Mouse (Mus musculus): ENCODE results near the gene Coro7. TPM values are rescaled to one million over a fixed set of nuclear protein-coding genes. Genes with fewer than 3 reads are reported as not detected.

Coro7 gene
- polyA plus RNA-seq (2012; rRNA removed) = 17.2 and 17.4 TPM in 2 replicates

DNA sequence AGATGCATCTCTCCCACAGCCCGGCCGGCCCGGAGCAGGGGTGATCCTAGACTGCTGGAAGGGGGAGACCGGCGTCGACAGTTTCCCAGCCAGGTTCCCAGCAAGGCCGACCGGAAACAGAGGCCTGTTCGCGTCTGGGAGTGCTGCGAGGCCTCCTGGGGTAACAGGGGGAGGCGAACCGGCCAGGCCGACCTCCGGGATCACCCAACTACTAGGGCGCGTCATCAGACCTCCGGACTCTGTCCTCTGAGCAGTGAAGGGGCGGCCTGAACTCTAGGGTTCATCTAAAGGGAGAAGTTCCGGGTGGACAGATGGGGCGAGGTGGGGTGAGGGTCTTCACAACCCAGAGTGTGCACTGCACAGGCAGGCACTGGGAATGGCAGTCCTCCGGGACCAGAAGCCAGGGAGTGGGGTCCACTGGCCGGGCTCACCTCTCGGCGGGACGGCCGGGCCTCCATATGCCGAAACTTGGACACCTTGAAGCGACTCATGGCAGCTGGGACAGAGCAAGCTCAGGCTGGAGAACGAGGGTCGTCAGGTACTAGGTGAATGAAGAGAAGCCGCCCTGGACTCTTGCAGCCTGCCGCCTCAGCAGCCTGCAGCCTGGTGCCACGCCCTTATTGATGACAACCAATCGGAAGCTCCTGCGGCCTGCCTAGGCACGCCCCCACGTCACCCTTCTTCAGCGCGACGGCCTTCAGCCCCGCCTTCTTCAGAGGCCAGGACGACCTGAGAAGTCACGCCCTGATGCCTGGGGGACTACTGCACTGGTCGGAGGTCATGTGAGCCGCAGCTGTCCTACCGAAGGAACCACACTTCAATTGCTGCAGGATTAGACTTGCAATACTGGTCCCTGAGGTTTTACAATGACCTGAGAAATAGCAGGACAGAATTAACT lies at the start of gene Coro7:
Gene Coro7 (minus strand): TSS at position 657 of the 898 bp plus-strand sequence.
- no peak within 1 kb of the TSS for H3K27ac ChIP-seq (ENCODE audit: control insufficient read depth, insufficient read depth, low read depth, low read length)
- no peaks in the 10 kb centered on the region for H3K36me3 ChIP-seq (ENCODE audit: control insufficient read depth, insufficient read depth, low read length)
- TF ChIP-seq CTCF (IDR thresholded peaks at IDR 0.05; ENCODE audit: control insufficient read depth, insufficient read depth, insufficient replicate concordance, low read depth, low read length) (no peak), POLR2A (IDR thresholded peaks at IDR 0.05; ENCODE audit: control insufficient read depth, low read depth, low read length) (peak; percentile 55; the same call in 1 of the 2 replicates)
- H3K4me3 ChIP-seq (ENCODE audit: control insufficient read depth, low read depth, low read length) = peak within 1 kb of the TSS; percentile 87
- H3K4me1 ChIP-seq (ENCODE audit: control insufficient read depth, insufficient read depth, low read length) = peaks cover 14% of the 10 kb centered on the region
- H3K27me3 ChIP-seq (ENCODE audit: control insufficient read depth, insufficient read depth, low read length) = no peaks in the 10 kb centered on the region

DNA sequence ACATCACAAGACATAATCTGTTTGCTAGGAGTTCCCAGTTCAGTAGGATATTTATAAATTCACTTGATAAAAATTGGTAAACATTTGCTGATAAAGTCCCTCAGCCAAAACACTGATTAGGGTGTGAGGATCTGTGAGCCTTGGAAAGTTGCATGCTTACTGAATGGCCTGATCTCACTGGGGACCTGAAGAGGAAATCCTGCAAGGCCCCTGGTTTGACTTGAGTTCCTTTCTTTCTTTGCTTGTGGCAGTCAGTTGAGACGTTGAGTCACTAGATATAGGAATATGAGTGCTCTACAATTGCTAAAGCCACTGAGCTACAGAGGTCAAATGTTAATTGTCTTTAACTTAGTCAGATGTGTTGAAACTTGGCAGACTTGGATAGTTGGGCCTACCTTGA lies 48.4 kb upstream of the Coro7 start:
- Histone ChIP-seq H3K27ac (ENCODE audit: control insufficient read depth, insufficient read depth, low read depth, low read length) (no peak overlapping the region), H3K27me3 (ENCODE audit: control insufficient read depth, insufficient read depth, low read length) (no peaks in the 10 kb centered on the region), H3K36me3 (ENCODE audit: control insufficient read depth, insufficient read depth, low read length) (no peaks in the 10 kb centered on the region), H3K4me3 (ENCODE audit: control insufficient read depth, low read depth, low read length) (no peak overlapping the region), H3K4me1 (ENCODE audit: control insufficient read depth, insufficient read depth, low read length) (0 out of 2 replicates have a peak, but pooled peaks cover 2% of the 10 kb centered on the region)
- TF ChIP-seq CTCF (IDR thresholded peaks at IDR 0.05; ENCODE audit: control insufficient read depth, insufficient read depth, insufficient replicate concordance, low read depth, low read length) (no peak), POLR2A (IDR thresholded peaks at IDR 0.05; ENCODE audit: control insufficient read depth, low read depth, low read length) (no peak)

DNA sequence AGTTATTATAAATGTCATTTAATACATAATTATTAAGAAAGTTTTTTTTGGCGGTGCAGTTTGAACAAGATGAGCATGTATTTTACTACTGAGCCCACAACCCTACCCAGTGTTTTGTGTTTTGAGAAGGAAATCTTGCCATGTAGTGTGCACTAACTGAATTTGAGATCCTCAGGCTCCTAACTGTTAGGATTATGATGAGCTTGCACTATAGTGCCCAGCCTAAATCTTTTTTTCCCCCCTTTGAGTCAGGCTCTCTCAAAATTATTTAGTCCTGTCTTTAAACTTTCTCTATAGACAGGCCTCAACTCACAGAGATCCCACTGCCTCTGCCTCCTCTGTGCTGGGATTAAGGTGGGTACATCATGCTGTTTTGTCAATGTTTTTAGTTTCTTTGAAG lies 47.9 kb upstream of the Coro7 start:
- no peak overlapping the region for H3K27ac ChIP-seq (ENCODE audit: control insufficient read depth, insufficient read depth, low read depth, low read length)
- no peak overlapping the region for H3K4me3 ChIP-seq (ENCODE audit: control insufficient read depth, low read depth, low read length)
- H3K36me3 ChIP-seq (ENCODE audit: control insufficient read depth, insufficient read depth, low read length) = no peaks in the 10 kb centered on the region
- no peaks in the 10 kb centered on the region for H3K27me3 ChIP-seq (ENCODE audit: control insufficient read depth, insufficient read depth, low read length)
- TF ChIP-seq POLR2A (IDR thresholded peaks at IDR 0.05; ENCODE audit: control insufficient read depth, low read depth, low read length) (no peak), CTCF (IDR thresholded peaks at IDR 0.05; ENCODE audit: control insufficient read depth, insufficient read depth, insufficient replicate concordance, low read depth, low read length) (no peak)
- H3K4me1 ChIP-seq (ENCODE audit: control insufficient read depth, insufficient read depth, low read length) = 0 out of 2 replicates have a peak, but pooled peaks cover 2% of the 10 kb centered on the region

DNA sequence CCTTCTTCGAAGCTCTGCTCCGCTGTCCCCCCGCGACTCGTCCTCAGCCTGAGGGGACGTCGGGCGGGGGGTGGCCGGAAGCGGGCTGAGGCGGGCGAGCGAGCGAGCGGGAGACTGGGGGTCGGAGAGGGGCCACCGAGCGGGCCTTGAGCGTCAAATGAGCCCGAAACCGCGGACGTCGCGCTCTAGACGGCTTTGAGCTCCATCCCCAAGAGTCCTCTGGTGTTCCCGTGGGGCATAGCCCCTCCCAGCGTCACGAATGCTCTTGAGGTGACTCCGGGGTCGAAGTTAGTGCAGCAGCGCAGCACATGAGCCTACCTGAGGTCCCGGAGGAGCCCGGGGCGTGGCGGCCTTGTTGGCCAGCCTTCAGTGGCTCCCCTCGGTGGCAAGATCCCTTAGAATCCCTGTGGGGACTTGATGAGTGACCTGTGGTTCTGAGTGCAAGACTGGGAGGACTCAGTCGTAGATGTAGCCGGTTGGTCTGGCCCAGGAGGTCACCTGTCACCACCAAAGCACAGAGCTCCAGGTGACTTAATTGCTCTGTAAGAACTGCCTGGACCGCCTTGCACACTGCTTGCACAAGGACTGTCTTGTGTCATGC lies 47.1 kb upstream of the Coro7 start:
- TF ChIP-seq CTCF (IDR thresholded peaks at IDR 0.05; ENCODE audit: control insufficient read depth, insufficient read depth, insufficient replicate concordance, low read depth, low read length) = no peak
- TF ChIP-seq POLR2A (IDR thresholded peaks at IDR 0.05; ENCODE audit: control insufficient read depth, low read depth, low read length) = no peak
- Histone ChIP-seq H3K27me3 (ENCODE audit: control insufficient read depth, insufficient read depth, low read length) (no peaks in the 10 kb centered on the region), H3K36me3 (ENCODE audit: control insufficient read depth, insufficient read depth, low read length) (no peaks in the 10 kb centered on the region), H3K4me3 (ENCODE audit: control insufficient read depth, low read depth, low read length) (peak overlapping the region; percentile 98), H3K4me1 (ENCODE audit: control insufficient read depth, insufficient read depth, low read length) (0 out of 2 replicates have a peak, but pooled peaks cover 2% of the 10 kb centered on the region), H3K27ac (ENCODE audit: control insufficient read depth, insufficient read depth, low read depth, low read length) (peak overlapping the region; percentile 91)

DNA sequence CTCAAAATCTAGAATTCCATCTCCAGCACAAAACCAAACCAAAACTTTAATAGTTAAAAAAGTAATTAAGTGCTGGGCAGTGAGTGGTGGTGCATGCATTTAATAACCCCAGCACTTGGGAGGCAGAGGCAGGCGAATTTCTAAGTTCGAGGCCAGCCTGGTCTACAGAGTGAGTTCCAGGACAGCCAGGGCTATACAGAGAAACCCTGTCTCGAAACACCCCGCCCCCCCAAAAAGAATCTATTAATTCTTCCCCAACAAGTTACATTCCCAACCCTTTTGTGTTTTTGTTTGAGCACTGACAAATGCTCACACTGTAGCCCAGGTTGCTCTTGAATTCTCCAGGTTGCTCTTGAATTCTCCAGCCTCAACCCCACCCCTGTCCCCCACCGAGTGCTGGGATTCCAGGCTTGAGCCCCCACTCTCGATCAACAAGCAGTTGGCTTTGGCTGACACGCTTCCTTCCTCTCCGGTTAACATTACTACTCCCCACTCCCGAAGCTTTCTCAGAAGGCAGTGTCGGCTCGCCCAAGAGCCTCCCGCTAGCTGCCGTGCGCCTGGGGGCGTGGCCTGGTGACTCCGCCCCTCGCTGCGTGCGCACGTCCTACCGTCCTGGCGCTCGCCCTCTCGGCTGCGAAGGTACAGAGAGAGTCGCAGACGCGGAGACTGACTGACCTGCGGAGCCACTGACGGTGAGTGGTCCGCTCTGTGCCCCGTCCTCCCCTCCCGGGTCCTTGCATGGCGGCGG lies 46.4 kb upstream of the Coro7 start, which contains the start of gene Hmox2:
Gene Hmox2 (plus strand): TSS at position 582 of the 748 bp plus-strand sequence.
- Histone ChIP-seq H3K4me3 (ENCODE audit: control insufficient read depth, low read depth, low read length) (peak within 1 kb of the TSS; percentile 98), H3K27me3 (ENCODE audit: control insufficient read depth, insufficient read depth, low read length) (no peaks in the 10 kb centered on the region), H3K27ac (ENCODE audit: control insufficient read depth, insufficient read depth, low read depth, low read length) (peak within 1 kb of the TSS; percentile 91), H3K4me1 (ENCODE audit: control insufficient read depth, insufficient read depth, low read length) (0 out of 2 replicates have a peak, but pooled peaks cover 2% of the 10 kb centered on the region), H3K36me3 (ENCODE audit: control insufficient read depth, insufficient read depth, low read length) (no peaks in the 10 kb centered on the region)
- peak; percentile 98 for TF ChIP-seq POLR2A (IDR thresholded peaks at IDR 0.05; ENCODE audit: control insufficient read depth, low read depth, low read length)
- no peak for TF ChIP-seq CTCF (IDR thresholded peaks at IDR 0.05; ENCODE audit: control insufficient read depth, insufficient read depth, insufficient replicate concordance, low read depth, low read length)

DNA sequence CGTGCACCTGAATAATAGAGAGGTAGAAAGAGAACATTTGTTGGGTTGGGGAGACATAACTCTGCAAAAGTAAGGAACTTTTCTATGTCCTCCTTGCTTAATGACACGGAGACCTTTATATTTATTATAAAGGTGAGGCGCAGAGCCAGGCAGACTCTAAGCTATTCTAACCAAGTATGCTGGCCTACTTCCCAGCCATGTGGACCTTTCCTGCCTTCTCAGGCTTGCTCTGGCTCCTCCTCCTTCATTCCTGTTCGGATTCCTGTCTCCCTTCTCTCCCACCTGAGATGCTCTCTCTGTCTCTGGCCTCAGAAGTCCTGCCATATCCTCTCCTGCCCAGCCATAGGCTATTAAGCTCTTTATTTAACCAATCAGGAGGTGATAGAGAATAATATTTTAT lies 45.7 kb upstream of the Coro7 start:
- H3K4me1 ChIP-seq (ENCODE audit: control insufficient read depth, insufficient read depth, low read length) = 0 out of 2 replicates have a peak, but pooled peaks cover 2% of the 10 kb centered on the region
- H3K36me3 ChIP-seq (ENCODE audit: control insufficient read depth, insufficient read depth, low read length) = no peaks in the 10 kb centered on the region
- no peak overlapping the region for H3K4me3 ChIP-seq (ENCODE audit: control insufficient read depth, low read depth, low read length)
- H3K27me3 ChIP-seq (ENCODE audit: control insufficient read depth, insufficient read depth, low read length) = no peaks in the 10 kb centered on the region
- H3K27ac ChIP-seq (ENCODE audit: control insufficient read depth, insufficient read depth, low read depth, low read length) = no peak overlapping the region
- no peak for TF ChIP-seq POLR2A (IDR thresholded peaks at IDR 0.05; ENCODE audit: control insufficient read depth, low read depth, low read length)
- no peak for TF ChIP-seq CTCF (IDR thresholded peaks at IDR 0.05; ENCODE audit: control insufficient read depth, insufficient read depth, insufficient replicate concordance, low read depth, low read length)

DNA sequence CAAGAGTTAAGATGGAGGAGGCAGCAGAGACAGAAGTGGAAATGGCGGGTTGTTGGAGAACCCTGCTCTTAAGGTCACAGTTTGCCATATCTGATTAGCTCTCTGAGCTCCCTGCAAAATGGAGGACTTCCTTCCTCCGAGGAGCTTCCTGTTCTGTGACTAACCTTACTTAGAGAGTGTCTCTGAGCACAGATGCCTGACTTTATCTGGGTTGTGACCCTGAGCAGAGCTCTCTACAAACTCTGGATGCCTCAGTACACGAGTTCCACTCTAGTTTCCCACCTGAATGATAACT lies 43.3 kb upstream of the Coro7 start:
- H3K4me3 ChIP-seq (ENCODE audit: control insufficient read depth, low read depth, low read length) = no peak overlapping the region
- TF ChIP-seq CTCF (IDR thresholded peaks at IDR 0.05; ENCODE audit: control insufficient read depth, insufficient read depth, insufficient replicate concordance, low read depth, low read length) = no peak
- TF ChIP-seq POLR2A (IDR thresholded peaks at IDR 0.05; ENCODE audit: control insufficient read depth, low read depth, low read length) = no peak

More for the DNA sequence above, 43.3 kb upstream of the Coro7 start:
- Histone ChIP-seq H3K27ac (ENCODE audit: control insufficient read depth, insufficient read depth, low read depth, low read length) (no peak overlapping the region), H3K4me1 (ENCODE audit: control insufficient read depth, insufficient read depth, low read length) (peaks cover 6% of the 10 kb centered on the region), H3K36me3 (ENCODE audit: control insufficient read depth, insufficient read depth, low read length) (no peaks in the 10 kb centered on the region), H3K27me3 (ENCODE audit: control insufficient read depth, insufficient read depth, low read length) (no peaks in the 10 kb centered on the region)
